Mouse (Mus musculus) forebrain, embryonic 15.5 days (tissue): ENCODE data around the gene Rpl32. TPM values are rescaled to one million over a fixed set of nuclear protein-coding genes. Genes with fewer than 3 reads are reported as not detected.
"Not testable (repeated sequence)": the region's sequence is repeated elsewhere in the genome, so short reads cannot be mapped to it uniquely, and the experiment has no call there.

ENCODE experiments used
- ATAC-seq: fragments of 200-750 bp; cut with Nextera tagmentation; replicated peaks from 2 replicates; pipeline ENCODE4 v1.8.0; 2017; ENCODE audit warnings: mild to moderate bottlenecking, moderate TSS enrichment, moderate library complexity
- H3K27ac ChIP-seq: fragments of 300-500 bp; sonication (generic); replicated peaks from 2 replicates; pipeline ENCODE4 v1.5.1; 2015; ENCODE audit warnings: mild to moderate bottlenecking, inconsistent platforms
- H3K27me3 ChIP-seq: fragments of 300-500 bp; sonication (generic); 2 replicates; pipeline ENCODE4 v1.6.1; 2015; ENCODE audit warnings: inconsistent platforms
- H3K36me3 ChIP-seq: fragments of 300-500 bp; sonication (generic); 2 replicates; pipeline ENCODE4 v1.6.1; 2015; ENCODE audit warnings: mild to moderate bottlenecking, inconsistent platforms
- H3K4me1 ChIP-seq: fragments of 300-500 bp; sonication (generic); 2 replicates; pipeline ENCODE4 v1.6.1; 2015; ENCODE audit warnings: inconsistent platforms
- H3K4me2 ChIP-seq: fragments of 300-500 bp; sonication (generic); replicated peaks from 2 replicates; pipeline ENCODE4 v1.6.1; 2015; ENCODE audit warnings: mild to moderate bottlenecking, inconsistent platforms
- H3K4me3 ChIP-seq: fragments of 300-500 bp; sonication (generic); 2 replicates; pipeline ENCODE4 v1.5.1; 2015; ENCODE audit warnings: mild to moderate bottlenecking, inconsistent platforms
- H3K9ac ChIP-seq: fragments of 300-500 bp; sonication (generic); replicated peaks from 2 replicates; pipeline ENCODE4 v1.6.1; 2015; ENCODE audit warnings: mild to moderate bottlenecking, inconsistent platforms
- H3K9me3 ChIP-seq: fragments of 300-500 bp; sonication (generic); 2 replicates; pipeline ENCODE4 v1.6.1; 2016; ENCODE audit warnings: inconsistent platforms
- WGBS: fragments of 180-500 bp; shearing (Covaris S2); methylation state at CpG from one replicate; pipeline ENCODE4 v1.1.7; 2015; ENCODE audit warnings: mixed read lengths; 5-methylcytosine and 5-hydroxymethylcytosine counted together
- polyA plus RNA-seq: library from polyadenylated mRNA; unstranded; fragments of >200 nt; fragmentation: Nextera tagmentation; extraction: Ambion mirVana; gene quantifications from 2 replicates; pipeline ENCODE4 v1.2.1, GENCODE M21; 2015

Gene Rpl32
- polyA plus RNA-seq, 1 experiment from 2014 or later: 1,342 TPM

DNA sequence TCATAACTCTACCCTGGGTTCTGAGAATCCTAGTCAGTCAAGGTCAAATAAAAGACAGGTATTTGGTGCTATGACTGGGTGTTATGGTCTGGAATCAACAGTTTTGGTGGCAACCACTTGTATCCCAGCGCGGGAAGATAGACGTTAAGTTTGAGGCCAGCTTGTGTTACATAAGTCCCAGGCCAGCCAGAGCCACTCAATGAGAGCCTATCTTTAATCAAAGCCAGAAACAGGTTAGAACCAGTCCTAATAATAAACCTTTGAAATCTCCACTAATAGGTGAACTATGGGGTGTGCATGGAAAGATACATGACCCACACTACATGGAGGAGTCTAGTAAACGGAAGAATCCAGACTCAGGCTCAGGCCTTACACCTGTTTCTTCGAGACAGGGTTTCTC lies 30.2 kb upstream of the Rpl32 start:
- no peak overlapping the region for H3K9ac ChIP-seq
- H3K4me3 ChIP-seq: peak overlapping the region; percentile 42
- H3K27ac ChIP-seq: peak overlapping the region; percentile 55; the same call in 1 of the 2 replicates
- peaks cover 10% of the 10 kb centered on the region for H3K4me1 ChIP-seq
- peak overlapping the region; percentile 68 for H3K4me2 ChIP-seq
- ATAC-seq: peak; percentile 24; the same call in 1 of the 2 replicates
- peaks cover 20% of the 10 kb centered on the region for H3K36me3 ChIP-seq
- 76% methylated on average over 5 of the region's 5 CpGs for WGBS
- no peaks in the 10 kb centered on the region for H3K27me3 ChIP-seq
- H3K9me3 ChIP-seq: no peaks in the 10 kb centered on the region

DNA sequence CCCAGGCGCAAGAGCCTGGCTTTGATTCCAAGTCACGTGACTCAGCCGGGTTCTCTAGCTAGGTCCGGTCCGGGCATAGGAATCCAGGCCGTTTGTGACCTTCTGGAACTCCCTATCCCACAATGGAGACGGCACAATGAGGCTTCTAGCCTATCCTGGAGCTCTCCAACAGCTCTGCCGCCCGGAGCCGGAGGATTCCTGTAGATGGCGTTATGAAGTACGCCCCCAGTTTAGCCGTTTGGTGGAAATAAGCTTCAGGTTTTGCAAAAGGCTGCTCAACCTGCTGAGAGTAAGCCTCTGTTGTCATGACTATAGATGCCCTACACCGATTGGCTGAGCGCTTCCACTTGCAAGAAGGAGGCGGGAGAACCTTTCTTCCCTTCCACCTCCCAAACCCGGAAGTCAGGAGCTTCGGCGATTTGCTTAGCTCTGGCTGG lies 29.6 kb upstream of the Rpl32 start, which contains the start of gene Efcab12:
Gene Efcab12, minus strand, starts transcription at position 252 of the 437 bp plus-strand sequence.
- peaks cover 10% of the 10 kb centered on the region for H3K4me1 ChIP-seq
- under 1% methylated on average over 19 of the region's 19 CpGs for WGBS
- H3K27ac ChIP-seq: peak within 1 kb of the TSS; percentile 55

DNA sequence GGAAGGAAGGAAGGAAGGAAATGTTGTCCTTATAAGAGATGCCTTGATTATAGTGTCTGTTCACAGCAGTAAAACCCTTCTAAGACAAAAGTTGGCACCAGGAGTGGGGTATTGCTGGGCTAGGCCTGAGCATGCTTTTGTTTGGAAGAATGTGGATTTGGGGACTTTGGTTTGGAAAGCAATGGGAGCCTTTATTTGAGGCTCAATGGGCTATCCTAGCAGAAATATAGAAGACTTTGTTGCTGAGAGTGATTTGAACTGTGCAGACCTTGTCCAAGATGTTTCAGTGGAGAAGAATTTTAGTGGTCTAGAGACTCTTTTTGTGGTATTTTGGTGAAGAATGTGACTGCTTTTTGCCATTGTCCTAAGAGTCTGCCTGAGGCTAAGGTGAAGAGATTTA lies 25.3 kb upstream of the Rpl32 start:
- Histone ChIP-seq H3K27ac (no peak overlapping the region), H3K27me3 (no peaks in the 10 kb centered on the region), H3K4me3 (no peak overlapping the region), H3K4me1 (peaks cover 10% of the 10 kb centered on the region), H3K36me3 (no peaks in the 10 kb centered on the region), H3K9ac (no peak overlapping the region), H3K4me2 (no peak overlapping the region), H3K9me3 (no peaks in the 10 kb centered on the region)
- no peak for ATAC-seq

More for the DNA sequence above, 29.6 kb upstream of the Rpl32 start, which contains the start of gene Efcab12:
- Histone ChIP-seq H3K4me3 (peak within 1 kb of the TSS; percentile 42), H3K4me2 (peak within 1 kb of the TSS; percentile 68), H3K27me3 (no peaks in the 10 kb centered on the region), H3K36me3 (peaks cover 14% of the 10 kb centered on the region), H3K9ac (peak within 1 kb of the TSS; percentile 37), H3K9me3 (no peaks in the 10 kb centered on the region)
- peak; percentile 98 for ATAC-seq

DNA sequence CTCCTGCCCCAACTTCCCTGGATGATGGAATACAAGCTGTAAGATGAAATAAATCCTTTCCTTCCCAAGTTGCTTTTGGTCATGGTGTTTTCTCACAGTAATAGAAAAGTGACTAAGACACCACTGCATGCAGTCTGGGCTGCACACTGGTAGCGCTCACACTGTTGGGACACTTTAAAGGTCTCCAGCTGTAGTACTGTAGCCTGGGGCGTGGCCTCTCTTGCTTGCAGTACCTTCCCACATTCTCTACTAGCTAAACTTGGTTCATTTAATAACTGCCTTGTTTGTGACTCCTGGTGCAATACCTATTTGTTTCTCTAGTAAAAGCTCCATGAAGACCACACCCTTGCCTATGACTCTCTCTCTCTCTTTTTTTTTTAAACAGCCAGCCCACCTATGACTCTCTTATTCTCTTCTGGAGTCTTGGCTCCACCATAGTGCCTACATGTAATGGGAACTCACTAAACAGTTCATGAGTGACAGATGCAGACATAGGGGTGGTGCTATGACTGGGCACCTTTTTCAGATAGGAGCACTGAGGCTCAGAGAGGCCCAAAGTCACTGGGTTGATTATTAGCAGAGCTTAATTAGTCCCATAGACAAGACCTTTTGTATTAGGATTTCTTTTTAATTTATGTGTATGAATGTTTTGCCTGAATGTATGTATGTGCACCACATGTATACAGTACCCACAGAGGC lies 23.8 kb upstream of the Rpl32 start:
- Histone ChIP-seq H3K36me3 (no peaks in the 10 kb centered on the region), H3K4me1 (no peaks in the 10 kb centered on the region), H3K9ac (no peak overlapping the region), H3K27me3 (no peaks in the 10 kb centered on the region), H3K4me3 (no peak overlapping the region), H3K4me2 (no peak overlapping the region), H3K27ac (no peak overlapping the region), H3K9me3 (no peaks in the 10 kb centered on the region)
- ATAC-seq: no peak
- WGBS: 92% methylated on average over 2 of the region's 2 CpGs

DNA sequence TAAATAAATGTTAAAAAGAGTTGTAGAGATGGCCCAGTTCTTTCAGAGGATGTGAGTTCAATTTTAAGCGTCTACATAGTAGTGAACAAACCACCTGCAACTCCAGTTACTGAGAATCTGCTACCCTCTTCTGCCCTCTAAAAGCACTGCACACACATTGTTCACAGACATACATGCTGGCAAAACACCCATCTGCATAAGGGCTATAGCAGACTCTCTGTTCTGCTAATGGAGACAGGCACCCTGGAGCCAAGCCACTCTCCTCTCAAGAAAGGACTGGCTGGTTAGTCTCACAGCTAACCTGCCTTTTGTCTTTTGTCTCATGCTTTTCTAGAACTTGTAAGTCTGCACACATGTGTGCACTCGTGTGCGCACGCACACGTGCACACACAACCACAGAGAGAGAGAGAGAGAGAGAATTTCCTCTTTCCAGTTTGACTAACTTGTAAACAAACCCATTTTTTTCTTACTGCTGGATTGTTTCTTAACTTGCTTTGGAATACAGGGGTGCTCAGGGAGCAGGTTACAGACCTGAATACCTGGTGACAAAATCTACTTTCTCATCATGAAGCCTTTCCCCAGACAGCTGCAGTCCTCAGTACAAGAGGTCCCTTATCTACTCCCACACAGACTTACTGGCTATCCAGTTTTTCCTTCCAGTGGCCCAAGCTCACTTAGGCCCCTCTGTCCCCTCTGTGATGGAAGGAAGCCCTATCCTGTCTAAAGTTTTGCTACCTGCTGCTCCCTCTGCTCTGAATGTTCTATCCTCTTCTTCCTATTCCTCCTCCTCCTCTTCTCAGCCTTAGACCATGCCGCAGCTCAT lies 22.4 kb upstream of the Rpl32 start:
- H3K9ac ChIP-seq: no peak overlapping the region
- no peaks in the 10 kb centered on the region for H3K36me3 ChIP-seq
- ATAC-seq: no peak
- H3K27me3 ChIP-seq: no peaks in the 10 kb centered on the region
- H3K4me3 ChIP-seq: no peak overlapping the region
- WGBS: 84% methylated on average over 6 of the region's 6 CpGs
- H3K4me2 ChIP-seq: no peak overlapping the region
- H3K4me1 ChIP-seq: no peaks in the 10 kb centered on the region
- no peaks in the 10 kb centered on the region for H3K9me3 ChIP-seq
- no peak overlapping the region for H3K27ac ChIP-seq

DNA sequence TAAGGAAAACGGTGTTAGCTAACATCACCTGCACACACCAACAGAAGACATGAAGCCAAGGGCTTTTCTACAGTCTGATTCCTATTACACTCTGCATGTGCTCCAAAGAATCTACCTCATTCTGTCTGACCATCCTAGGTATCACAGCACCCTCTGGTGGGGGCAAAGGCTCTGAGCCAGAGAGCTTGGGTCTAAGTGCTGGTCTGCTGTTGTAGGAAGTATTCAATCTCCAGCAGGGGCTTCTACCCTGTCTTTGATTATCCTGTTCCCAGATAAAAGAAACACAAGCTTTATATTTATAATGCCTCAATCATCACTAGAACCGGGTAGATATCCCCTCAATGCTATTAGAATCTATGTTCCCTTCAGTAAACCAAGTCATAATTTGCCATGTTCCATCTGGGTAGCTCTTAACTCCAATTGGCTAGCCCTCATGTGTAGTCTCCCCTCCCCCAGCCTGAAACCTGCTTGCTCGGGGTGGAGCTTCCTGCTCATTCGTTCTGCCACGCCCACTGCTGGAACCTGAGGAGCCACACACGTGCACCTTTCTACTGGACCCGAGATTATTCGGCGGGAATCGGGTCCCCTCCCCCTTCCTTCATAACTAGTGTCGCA lies 15.4 kb upstream of the Rpl32 start:
- WGBS: 4% methylated on average over 6 of the region's 11 CpGs
- peak overlapping the region; percentile 20; the same call in 1 of the 2 replicates for H3K4me3 ChIP-seq
- H3K9me3 ChIP-seq, H3K27me3 ChIP-seq, H3K4me1 ChIP-seq, H3K9ac ChIP-seq, H3K36me3 ChIP-seq, H3K27ac ChIP-seq: not testable (repeated sequence)
- peak overlapping the region; percentile 23; the same call in 1 of the 2 replicates for H3K4me2 ChIP-seq
- ATAC-seq: peak; percentile 73

DNA sequence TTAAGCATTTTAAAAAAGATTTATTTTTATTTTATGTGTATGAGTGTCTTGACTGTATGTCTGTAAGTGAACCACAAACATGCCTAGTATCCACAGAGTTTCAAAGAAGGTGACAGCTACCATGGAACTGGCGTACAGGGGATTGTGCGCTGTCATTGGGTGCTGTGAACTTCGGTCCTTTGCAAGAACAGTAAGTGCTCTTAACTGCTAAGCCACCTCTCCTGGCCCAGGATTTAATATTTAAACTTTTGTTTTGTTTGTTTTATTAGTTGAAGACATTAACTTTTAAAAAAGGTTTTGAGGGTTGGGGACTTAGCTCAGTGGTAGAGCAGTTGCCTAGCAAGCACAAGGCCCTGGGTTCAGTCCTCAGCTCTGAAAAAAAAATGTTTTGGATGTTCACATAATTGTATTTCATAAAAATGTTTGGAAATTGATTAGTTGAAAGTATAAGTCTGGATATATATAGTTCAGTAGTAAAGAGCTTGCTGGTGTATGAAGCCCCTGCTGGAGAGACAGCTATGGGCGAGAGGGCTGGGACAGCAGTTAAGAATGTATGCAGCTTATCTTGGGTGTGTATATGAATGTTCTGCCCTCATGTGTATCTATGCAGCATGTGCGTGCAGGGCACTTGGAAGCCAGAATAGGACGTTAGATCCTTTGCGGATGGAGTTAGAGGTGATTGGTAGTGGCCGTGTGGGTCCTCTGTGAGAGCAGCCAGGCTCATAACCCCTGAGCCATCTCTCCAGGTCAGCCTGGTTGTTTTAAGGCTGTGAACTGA lies 12.9 kb upstream of the Rpl32 start:
- 87% methylated on average over 8 of the region's 8 CpGs for WGBS
- no peak for ATAC-seq
- H3K27ac ChIP-seq: no peak overlapping the region

DNA sequence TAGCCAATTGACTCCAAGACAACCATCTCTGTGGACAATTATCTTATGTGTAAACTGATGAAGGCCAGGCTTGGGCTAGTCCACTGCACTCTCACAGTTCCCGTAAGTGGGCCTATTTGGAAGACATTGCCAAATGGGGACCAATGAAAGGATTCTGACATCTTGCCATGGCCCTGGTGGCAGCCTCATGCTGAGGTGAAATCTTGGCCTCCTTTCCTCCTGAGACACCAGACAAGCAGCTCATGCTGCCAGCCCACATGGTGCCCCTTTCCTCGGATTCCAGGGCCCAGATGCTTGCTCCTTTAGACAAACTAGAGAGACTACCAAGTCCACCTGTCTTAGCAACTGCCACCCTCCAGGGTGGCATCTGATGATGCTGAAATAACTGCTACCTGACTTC lies 9.6 kb upstream of the Rpl32 start:
- H3K27me3 ChIP-seq: no peaks in the 10 kb centered on the region
- WGBS: 67% methylated on average over 2 of the region's 2 CpGs
- H3K9ac ChIP-seq: no peak overlapping the region
- H3K27ac ChIP-seq: no peak overlapping the region
- H3K9me3 ChIP-seq: no peaks in the 10 kb centered on the region
- no peak for ATAC-seq
- H3K4me3 ChIP-seq: no peak overlapping the region
- no peak overlapping the region for H3K4me2 ChIP-seq
- no peaks in the 10 kb centered on the region for H3K4me1 ChIP-seq
- no peaks in the 10 kb centered on the region for H3K36me3 ChIP-seq

More for the DNA sequence above, 12.9 kb upstream of the Rpl32 start:
- H3K4me2 ChIP-seq: no peak overlapping the region
- no peaks in the 10 kb centered on the region for H3K9me3 ChIP-seq
- no peak overlapping the region for H3K9ac ChIP-seq
- no peak overlapping the region for H3K4me3 ChIP-seq
- no peaks in the 10 kb centered on the region for H3K4me1 ChIP-seq
- H3K27me3 ChIP-seq: no peaks in the 10 kb centered on the region
- no peaks in the 10 kb centered on the region for H3K36me3 ChIP-seq

DNA sequence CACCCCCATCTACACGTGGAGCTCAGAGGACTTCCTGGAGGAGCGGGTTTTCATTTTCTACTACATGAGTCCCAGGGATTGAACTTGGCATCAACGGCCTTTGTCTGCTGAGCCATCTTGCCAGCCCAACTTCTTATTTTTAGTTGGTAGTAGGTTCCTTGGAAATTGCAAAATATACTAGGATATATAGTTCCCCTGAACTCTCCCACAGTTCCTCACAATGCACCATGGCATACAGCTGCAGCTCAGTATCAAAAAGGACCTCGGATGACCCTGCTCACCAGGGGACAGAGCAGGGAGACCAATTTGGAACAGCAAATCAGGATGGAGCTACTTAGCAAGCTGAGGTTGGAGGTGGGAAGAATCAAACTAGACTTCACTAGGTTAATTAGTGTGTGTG lies 6.5 kb upstream of the Rpl32 start:
- Histone ChIP-seq H3K9me3 (no peaks in the 10 kb centered on the region), H3K36me3 (no peaks in the 10 kb centered on the region), H3K27me3 (no peaks in the 10 kb centered on the region), H3K4me2 (no peak overlapping the region), H3K9ac (no peak overlapping the region), H3K27ac (no peak overlapping the region), H3K4me3 (no peak overlapping the region), H3K4me1 (no peaks in the 10 kb centered on the region)
- 79% methylated on average over 4 of the region's 4 CpGs for WGBS
- no peak for ATAC-seq

DNA sequence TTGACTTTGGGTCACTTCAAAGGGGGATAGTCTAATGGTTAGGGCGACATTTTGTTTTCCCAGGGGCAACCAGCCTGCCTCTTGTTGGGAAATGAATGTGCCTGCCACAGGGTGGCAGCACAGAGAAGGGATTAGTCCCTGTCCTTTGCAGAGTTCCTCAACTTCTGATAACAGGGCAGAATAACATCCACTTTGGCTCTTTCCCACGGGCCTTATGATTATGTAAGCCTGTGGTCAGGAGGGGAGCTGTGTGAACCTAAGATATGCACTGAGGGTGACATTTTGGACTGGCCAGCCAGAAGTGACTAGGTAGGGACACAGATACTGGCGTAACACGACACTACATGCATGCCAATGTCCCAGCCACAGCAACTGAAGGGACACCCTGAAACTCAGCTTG lies 5.6 kb upstream of the Rpl32 start:
- Histone ChIP-seq H3K27ac (no peak overlapping the region), H3K27me3 (no peaks in the 10 kb centered on the region), H3K9me3 (no peaks in the 10 kb centered on the region), H3K9ac (no peak overlapping the region), H3K4me3 (no peak overlapping the region), H3K4me1 (no peaks in the 10 kb centered on the region), H3K4me2 (no peak overlapping the region), H3K36me3 (no peaks in the 10 kb centered on the region)
- no peak for ATAC-seq
- WGBS: 38% methylated on average over 4 of the region's 4 CpGs

DNA sequence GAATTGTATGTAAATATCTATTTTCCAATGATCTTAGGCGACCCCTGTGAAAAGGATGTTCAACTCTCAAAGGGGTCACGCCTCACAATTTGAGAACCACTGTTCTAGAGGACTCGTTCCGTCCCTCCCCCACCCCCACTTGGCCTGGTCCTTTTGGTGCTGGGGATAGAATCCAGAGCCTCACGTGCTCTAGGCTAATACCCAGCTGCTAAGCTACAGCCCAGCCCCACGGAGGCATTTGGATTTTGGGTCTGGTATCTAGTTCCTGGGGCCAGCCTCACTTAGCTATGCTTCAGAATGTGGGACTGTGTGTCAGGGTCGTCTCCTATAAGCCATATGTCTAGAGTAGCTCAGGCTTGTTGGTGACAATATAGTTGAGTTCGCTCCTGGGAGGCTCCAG lies 3.1 kb upstream of the Rpl32 start:
- no peak overlapping the region for H3K4me3 ChIP-seq
- no peak overlapping the region for H3K4me2 ChIP-seq
- H3K9me3 ChIP-seq: no peaks in the 10 kb centered on the region
- no peak overlapping the region for H3K27ac ChIP-seq
- H3K4me1 ChIP-seq: peaks cover 13% of the 10 kb centered on the region
- no peak for ATAC-seq
- WGBS: 75% methylated on average over 8 of the region's 8 CpGs
- H3K9ac ChIP-seq: no peak overlapping the region
- H3K27me3 ChIP-seq: no peaks in the 10 kb centered on the region
- peaks cover 2% of the 10 kb centered on the region for H3K36me3 ChIP-seq

DNA sequence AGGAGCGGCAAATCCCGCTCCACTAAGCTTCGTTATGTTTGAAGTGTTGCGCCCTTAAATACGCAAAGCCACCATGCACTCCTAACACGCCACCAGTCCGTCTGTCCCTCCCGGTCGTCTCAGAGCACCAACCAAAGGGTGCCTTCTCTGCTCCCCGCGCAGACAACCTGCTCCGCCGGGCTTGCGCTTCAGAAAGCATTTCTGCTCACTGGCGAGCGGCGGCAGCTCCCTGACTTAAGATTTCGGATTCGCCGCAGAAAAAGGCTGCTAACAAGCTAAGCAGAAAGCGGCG lies 405 bp downstream of the Rpl32 start:
- Histone ChIP-seq H3K36me3 (peaks cover 31% of the 10 kb centered on the region), H3K4me2 (peak overlapping the region; percentile 71), H3K27ac (peak overlapping the region; percentile 97), H3K4me3 (peak overlapping the region; percentile 66), H3K9ac (peak overlapping the region; percentile 83), H3K4me1 (peaks cover 23% of the 10 kb centered on the region), H3K27me3 (no peaks in the 10 kb centered on the region), H3K9me3 (no peaks in the 10 kb centered on the region)
- under 1% methylated on average over 22 of the region's 22 CpGs for WGBS
- ATAC-seq: peak; percentile 38
